Comparison of ENCODE assay signal across 9 mouse cellular contexts in genomic region chrX:103533306-103533705, GRCm38 (mm10).
DNase-seq lines count a peak whose midpoint lies in the region; ATAC-seq and TF ChIP-seq lines count a peak whose summit lies in the region.
"Had no signal": no experiment of that assay in that cellular context is flagged by ENCODE, and none has a peak within 500 bp of the region (broad histone marks: within the 10 kb centered on the region; RNA-seq: fewer than 3 reads in every experiment).

No protein-coding gene starts in this region.

- no peak for TF ChIP-seq POLR2A in cortical plate, adult 2 months (IDR thresholded peaks at IDR 0.05; ENCODE audit: extremely low read depth, insufficient read depth, low read length)

- H3K36me3 ChIP-seq in heart, embryonic 13.5 days: no peaks in the 10 kb centered on the region
- no peaks in the 10 kb centered on the region for H3K36me3 ChIP-seq in limb, embryonic 13.5 days

- WGBS in heart, embryonic 13.5 days: 21% methylated on average over 11 of the region's 11 CpGs
- 7% methylated on average over 11 of the region's 11 CpGs for whole genome bisulfite sequencing in limb, embryonic 13.5 days

- no peaks in the 10 kb centered on the region for H3K9me3 ChIP-seq in heart, embryonic 13.5 days
- no peaks in the 10 kb centered on the region for H3K9me3 ChIP-seq in limb, embryonic 13.5 days

- no peak for ATAC-seq in heart, embryonic 13.5 days (ENCODE audit: extremely low read depth, insufficient number of reproducible peaks, low FRiP score, low TSS enrichment)
- 0 out of 2 replicates have a peak, but pooled peaks have one; percentile 61 for ATAC-seq in limb, embryonic 13.5 days (ENCODE audit: low FRiP score, low read depth)

- peak overlapping the region; percentile 56 for H3K27ac ChIP-seq in heart, embryonic 13.5 days (replicated peaks)
- H3K27ac ChIP-seq in cortical plate, adult 2 months (ENCODE audit: insufficient read depth, low read length): peak overlapping the region; percentile 80
- H3K27ac ChIP-seq in limb, embryonic 13.5 days: peak overlapping the region; percentile 61; the same call in 1 of the 2 replicates
- H3K27ac ChIP-seq: macrophage had no signal

- H3K4me2 ChIP-seq in heart, embryonic 13.5 days: peak overlapping the region; percentile 34
- 0 out of 2 replicates have a peak overlapping the region, but pooled peaks have one; percentile 9 for H3K4me2 ChIP-seq in limb, embryonic 13.5 days (replicated peaks)

- H3K4me3 ChIP-seq in heart, embryonic 13.5 days: no peak overlapping the region
- no peak overlapping the region for H3K4me3 ChIP-seq in cortical plate, adult 2 months (ENCODE audit: insufficient read depth, low read length)
- no peak overlapping the region for H3K4me3 ChIP-seq in limb, embryonic 13.5 days

- no peak for DNase-seq in heart, adult 9 months (ENCODE audit: low spot score in 2 of 2)
- peak; percentile 41 for DNase-seq in gastrocnemius, postnatal 25 days
- peak; percentile 23 for DNase-seq in right cerebral cortex, postnatal 4 days
- DNase-seq in liver (no peak), adipocyte (ENCODE audit: low spot score) (no peak)

- no peaks in the 10 kb centered on the region for H3K27me3 ChIP-seq in heart, embryonic 13.5 days (replicated peaks)
- no peaks in the 10 kb centered on the region for H3K27me3 ChIP-seq in limb, embryonic 13.5 days

- peak overlapping the region; percentile 8; the same call in 1 of the 2 replicates for H3K9ac ChIP-seq in heart, embryonic 13.5 days
- no peak overlapping the region for H3K9ac ChIP-seq in limb, embryonic 13.5 days

- H3K4me1 ChIP-seq in heart, embryonic 13.5 days: peaks cover 19% of the 10 kb centered on the region; the same call in 1 of the 2 replicates
- H3K4me1 ChIP-seq in cortical plate, adult 2 months (ENCODE audit: control insufficient read depth, insufficient read depth, low read length): peaks cover 6% of the 10 kb centered on the region; the same call in 1 of the 2 replicates
- peaks cover 7% of the 10 kb centered on the region for H3K4me1 ChIP-seq in limb, embryonic 13.5 days

- no peak for TF ChIP-seq CTCF in cortical plate, adult 2 months (IDR thresholded peaks at IDR 0.05; ENCODE audit: extremely low read depth, insufficient read depth, low read length)

Comparison
In these comparisons a context has a peak if more than half of its experiments do, and no peak if none do; other contexts are left out.
1. DNase-seq: peak in gastrocnemius, postnatal 25 days (single experiment) and right cerebral cortex, postnatal 4 days (single experiment); none in heart, adult 9 months (0 of 2), liver (single experiment) and adipocyte (single experiment).
2. Peak in every context shown above with its lines, with median percentiles within 50 percentile points of each other: H3K27ac ChIP-seq.